Mouse (Mus musculus) neural tube, embryonic 15.5 days (tissue): ENCODE data around the gene 1700056E22Rik. TPM values are rescaled to one million over a fixed set of nuclear protein-coding genes. Genes with fewer than 3 reads are reported as not detected.

Experiments
- polyA plus RNA-seq: library from polyadenylated mRNA; unstranded; fragments of >200 nt; fragmentation: Nextera tagmentation; extraction: Ambion mirVana; gene quantifications from 2 replicates; pipeline ENCODE4 v1.2.1, GENCODE M21; 2015

The 1700056E22Rik gene
- polyA plus RNA-seq, 1 experiment from 2014 or later = 0.91 TPM

Other genes with a start within 250 kb of the 1700056E22Rik start
- 5.2 and 9.8 TPM in 2 replicates for gene Dusp10, start 21.0 kb downstream of the 1700056E22Rik start, polyA plus RNA-seq